Mouse (Mus musculus): Measurements from ENCODE around the gene Zdhhc7. TPM values are rescaled to one million over a fixed set of nuclear protein-coding genes. Genes with fewer than 3 reads are reported as not detected.
A peak's percentile ranks its signal among the peaks of the same experiment; 100 is the strongest.

Gene Zdhhc7
- polyA plus RNA-seq, 1 experiment from 2014 or later = 34.1 TPM

DNA sequence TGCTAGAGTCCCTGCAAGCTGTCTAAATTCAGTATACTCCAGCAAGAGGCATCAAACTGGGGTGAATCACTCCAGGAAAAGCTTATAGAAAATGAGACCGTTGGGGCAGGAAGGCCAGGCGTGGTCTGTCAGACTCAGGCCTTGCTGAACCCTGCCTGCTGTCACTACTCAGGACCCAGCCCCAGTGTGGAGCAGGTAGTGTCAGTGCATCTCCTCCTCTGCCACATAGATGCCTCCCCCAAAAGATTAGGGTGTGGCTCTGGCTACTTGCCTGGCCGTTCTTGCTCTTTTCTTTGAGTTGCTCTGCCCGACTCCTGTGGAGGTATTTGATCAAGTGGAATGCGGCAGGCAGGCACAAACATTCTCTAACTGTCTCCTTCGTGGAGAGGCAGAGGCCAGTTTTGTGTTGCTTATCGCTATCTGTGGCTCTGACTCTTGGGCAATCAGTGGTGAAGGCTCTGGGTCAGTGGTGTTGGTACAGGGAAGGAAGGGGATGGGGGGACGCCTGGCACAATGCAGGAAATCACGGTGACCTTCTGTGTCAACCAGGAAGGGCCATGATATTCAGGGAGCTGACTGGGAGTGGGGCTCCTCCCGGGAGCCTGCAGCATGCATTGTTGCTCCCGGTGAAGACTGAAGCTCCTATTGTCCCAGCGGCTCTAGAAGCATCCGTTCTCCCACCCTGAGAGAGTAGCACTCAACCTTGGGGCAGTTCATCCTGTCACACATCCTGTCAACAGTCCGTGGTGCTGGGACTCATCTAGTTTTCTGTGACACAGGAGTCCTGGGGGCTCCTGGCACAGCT is 25.3 kb upstream of the Zdhhc7 start:
- peak overlapping the region; percentile 36 for H3K27ac ChIP-seq
- peaks cover 5% of the 10 kb centered on the region; the same call in 1 of the 2 replicates for H3K9me3 ChIP-seq
- no peak overlapping the region for H3K4me3 ChIP-seq
- peaks cover 69% of the 10 kb centered on the region for H3K4me1 ChIP-seq (replicated peaks)
- peaks cover 9% of the 10 kb centered on the region for H3K27me3 ChIP-seq (ENCODE audit: insufficient read depth, poor library complexity, severe bottlenecking)
- no peaks in the 10 kb centered on the region for H3K36me3 ChIP-seq
- WGBS = 29% methylated on average over 14 of the region's 14 CpGs
- DNase-seq (ENCODE audit: low spot score) = peak; percentile 20

DNA sequence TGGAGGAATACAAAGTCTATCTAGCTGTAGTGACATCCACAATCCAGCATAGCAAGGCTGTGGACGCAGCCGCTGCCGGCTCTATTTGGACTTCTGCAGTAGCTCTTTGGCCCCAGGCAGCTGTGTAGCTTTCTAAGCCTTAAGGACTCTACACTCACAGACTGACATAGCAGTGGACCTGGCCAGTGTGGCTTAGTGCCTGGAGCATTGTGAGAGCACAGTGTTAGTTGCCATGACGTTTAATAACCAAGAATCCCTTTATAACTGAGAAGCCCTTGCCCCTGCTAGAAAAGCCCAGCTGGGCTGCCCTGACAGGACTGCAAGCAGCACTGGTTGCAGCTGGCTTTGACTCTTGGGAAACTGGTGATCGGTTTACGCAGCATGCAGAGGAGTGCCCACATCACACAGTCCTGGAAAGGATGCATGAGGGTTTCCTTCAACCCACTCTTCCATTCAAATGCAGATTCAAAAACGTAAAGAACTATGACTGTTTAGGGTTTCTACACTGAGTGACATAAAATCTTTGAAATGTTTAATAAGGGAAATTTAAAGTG is 23.6 kb upstream of the Zdhhc7 start:
- H3K4me1 ChIP-seq (replicated peaks) = peaks cover 59% of the 10 kb centered on the region
- no peaks in the 10 kb centered on the region for H3K36me3 ChIP-seq
- H3K4me3 ChIP-seq = no peak overlapping the region
- DNase-seq (ENCODE audit: low spot score) = peak; percentile 20
- peak overlapping the region; percentile 30; the same call in 1 of the 2 replicates for H3K27ac ChIP-seq
- H3K27me3 ChIP-seq (ENCODE audit: insufficient read depth, poor library complexity, severe bottlenecking) = peaks cover 9% of the 10 kb centered on the region
- peaks cover 5% of the 10 kb centered on the region; the same call in 1 of the 2 replicates for H3K9me3 ChIP-seq
- WGBS = 59% methylated on average over 7 of the region's 7 CpGs

DNA sequence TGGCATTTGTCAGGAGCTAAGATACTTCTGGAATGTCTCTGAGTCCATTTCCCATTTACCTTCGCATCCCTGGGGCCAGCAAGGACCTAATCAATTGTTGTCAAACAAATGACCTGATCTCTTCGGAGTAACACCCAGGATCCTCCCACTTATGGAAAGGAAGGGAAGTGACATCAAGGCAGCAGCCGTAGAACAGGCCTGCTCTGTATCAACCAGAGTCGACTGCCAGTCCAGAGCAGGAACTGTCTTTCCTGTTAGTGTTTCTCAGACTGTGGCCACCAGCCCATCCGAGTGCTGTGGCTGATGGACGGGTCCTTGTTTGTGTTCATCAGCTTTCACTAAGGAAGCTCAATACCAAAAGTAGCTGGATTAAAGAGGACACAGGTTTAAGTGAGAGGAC is 23.0 kb upstream of the Zdhhc7 start:
- Histone ChIP-seq H3K9me3 (peaks cover 5% of the 10 kb centered on the region; the same call in 1 of the 2 replicates), H3K27me3 (ENCODE audit: insufficient read depth, poor library complexity, severe bottlenecking) (peaks cover 14% of the 10 kb centered on the region), H3K36me3 (no peaks in the 10 kb centered on the region), H3K4me3 (no peak overlapping the region), H3K27ac (0 out of 2 replicates have a peak overlapping the region, but pooled peaks have one; percentile 30), H3K4me1 (replicated peaks) (peaks cover 57% of the 10 kb centered on the region)
- 62% methylated on average over 6 of the region's 6 CpGs for WGBS
- DNase-seq (ENCODE audit: low spot score) = no peak

DNA sequence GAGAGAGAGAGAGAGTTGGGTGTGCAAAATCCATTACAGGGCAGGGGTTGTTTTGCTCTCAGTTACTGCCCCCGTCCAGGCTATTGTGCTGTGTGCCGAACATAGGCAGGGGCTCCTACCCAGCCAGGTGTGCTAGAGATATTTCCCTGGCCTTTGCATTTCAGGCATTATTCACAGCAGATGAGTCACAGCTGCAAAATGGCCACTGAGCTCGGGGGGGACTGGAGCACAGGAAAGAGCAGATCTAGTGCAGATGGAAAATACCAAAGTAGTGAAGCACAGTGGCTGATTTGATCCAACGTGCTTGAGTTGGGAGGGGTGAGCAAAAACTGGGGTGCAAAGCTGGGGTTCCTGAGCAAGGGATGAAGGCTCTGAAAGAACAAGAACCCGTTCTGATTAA is 19.7 kb upstream of the Zdhhc7 start:
- WGBS = 72% methylated on average over 5 of the region's 5 CpGs
- no peaks in the 10 kb centered on the region for H3K9me3 ChIP-seq
- H3K27me3 ChIP-seq (ENCODE audit: insufficient read depth, poor library complexity, severe bottlenecking) = peaks cover 32% of the 10 kb centered on the region
- no peak overlapping the region for H3K27ac ChIP-seq
- DNase-seq (ENCODE audit: low spot score) = no peak
- no peaks in the 10 kb centered on the region for H3K36me3 ChIP-seq
- H3K4me3 ChIP-seq = no peak overlapping the region
- H3K4me1 ChIP-seq (replicated peaks) = peaks cover 32% of the 10 kb centered on the region

DNA sequence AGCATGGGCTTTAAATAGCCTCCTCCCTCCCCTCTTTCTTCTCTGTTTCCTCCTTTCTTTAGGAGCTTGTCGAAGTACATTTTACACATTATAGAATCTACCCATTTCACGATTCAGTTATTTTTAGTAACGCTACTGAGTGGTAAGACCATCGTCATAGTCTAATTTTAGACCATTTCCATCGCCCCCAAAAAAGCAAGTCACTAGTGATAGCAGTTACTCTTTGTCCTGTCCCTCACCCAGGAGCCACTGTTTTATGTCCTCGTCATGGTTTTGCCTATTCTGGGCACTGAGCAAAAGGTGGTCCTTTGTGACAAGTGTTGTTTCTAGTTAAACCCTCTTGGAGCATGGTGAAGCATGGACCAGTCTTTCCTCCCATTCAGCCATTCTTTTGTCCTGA is 18.6 kb upstream of the Zdhhc7 start:
- H3K27ac ChIP-seq = peak overlapping the region; percentile 56; the same call in 1 of the 2 replicates
- no peaks in the 10 kb centered on the region for H3K9me3 ChIP-seq
- H3K27me3 ChIP-seq (ENCODE audit: insufficient read depth, poor library complexity, severe bottlenecking) = peaks cover 42% of the 10 kb centered on the region
- H3K36me3 ChIP-seq = no peaks in the 10 kb centered on the region
- DNase-seq (ENCODE audit: low spot score) = no peak
- 85% methylated on average over 6 of the region's 6 CpGs for WGBS
- H3K4me3 ChIP-seq = no peak overlapping the region
- H3K4me1 ChIP-seq (replicated peaks) = peaks cover 22% of the 10 kb centered on the region

DNA sequence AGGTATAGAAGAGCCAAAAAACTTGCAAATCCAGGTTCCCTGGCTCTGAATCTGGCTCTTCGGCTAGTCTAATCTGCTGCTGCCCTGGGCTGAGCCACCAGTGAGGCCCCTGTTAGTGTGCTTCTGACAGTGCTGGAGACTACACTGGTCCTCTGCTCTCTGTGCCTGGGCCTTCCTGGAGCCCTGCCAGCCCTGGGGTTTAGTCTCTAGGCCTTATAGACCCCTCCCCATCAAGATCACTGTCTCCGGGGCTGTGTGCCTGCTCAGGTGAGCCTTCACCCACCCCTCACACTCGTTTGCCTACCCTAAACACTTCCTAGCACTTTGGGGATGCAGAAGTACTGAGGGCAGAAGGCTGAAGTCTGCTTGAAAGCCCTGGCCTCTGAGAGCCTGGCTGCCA is 18.1 kb upstream of the Zdhhc7 start:
- 78% methylated on average over 3 of the region's 3 CpGs for WGBS
- H3K27ac ChIP-seq = peak overlapping the region; percentile 56; the same call in 1 of the 2 replicates

DNA sequence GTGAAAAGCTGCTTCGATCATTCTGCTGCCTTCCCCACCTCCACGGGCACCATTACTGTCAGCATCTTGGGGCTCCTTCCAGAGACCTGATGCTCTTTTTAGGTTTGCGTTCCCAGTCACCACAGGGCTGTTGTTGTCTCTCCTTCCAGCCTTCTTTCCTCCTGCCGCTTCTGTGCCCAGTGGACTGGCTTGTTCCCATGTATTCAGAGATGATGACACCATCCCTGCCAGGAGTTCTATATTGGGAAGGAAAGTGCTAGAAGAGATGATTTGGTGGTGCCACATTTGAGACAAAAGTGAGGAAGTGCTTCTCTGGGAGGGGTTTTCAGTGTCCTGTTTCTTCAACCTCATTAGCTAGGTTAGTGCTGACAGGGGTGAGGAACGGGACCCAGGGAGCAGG is 17.6 kb upstream of the Zdhhc7 start:
- Histone ChIP-seq H3K36me3 (no peaks in the 10 kb centered on the region), H3K27me3 (ENCODE audit: insufficient read depth, poor library complexity, severe bottlenecking) (peaks cover 50% of the 10 kb centered on the region), H3K9me3 (no peaks in the 10 kb centered on the region), H3K27ac (no peak overlapping the region), H3K4me3 (no peak overlapping the region), H3K4me1 (replicated peaks) (peaks cover 22% of the 10 kb centered on the region)
- WGBS = 81% methylated on average over 5 of the region's 5 CpGs
- DNase-seq (ENCODE audit: low spot score) = no peak

More for the DNA sequence above, 18.1 kb upstream of the Zdhhc7 start:
- no peaks in the 10 kb centered on the region for H3K9me3 ChIP-seq
- peaks cover 22% of the 10 kb centered on the region for H3K4me1 ChIP-seq (replicated peaks)
- no peaks in the 10 kb centered on the region for H3K36me3 ChIP-seq
- H3K4me3 ChIP-seq = no peak overlapping the region
- DNase-seq (ENCODE audit: low spot score) = no peak
- H3K27me3 ChIP-seq (ENCODE audit: insufficient read depth, poor library complexity, severe bottlenecking) = peaks cover 47% of the 10 kb centered on the region

DNA sequence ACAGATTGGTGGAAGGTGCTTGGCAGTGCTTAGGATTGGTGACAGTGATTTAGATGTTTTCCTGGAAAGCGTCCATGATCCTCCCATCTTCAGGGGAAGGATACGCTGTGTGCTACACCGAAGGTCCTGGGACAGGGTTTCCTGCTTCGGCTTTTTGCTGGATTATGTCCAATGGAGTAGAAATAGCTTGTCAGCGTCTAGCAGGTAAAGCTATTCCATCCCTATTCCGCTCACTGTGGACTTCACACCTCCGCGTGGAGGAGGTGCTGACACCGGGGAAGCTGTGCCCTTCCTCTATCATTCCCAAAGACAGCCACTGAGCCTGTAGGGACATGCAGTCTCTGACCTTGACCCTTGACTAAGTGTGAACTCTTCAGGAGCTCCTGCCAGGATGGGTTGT is 16.9 kb upstream of the Zdhhc7 start:
- no peaks in the 10 kb centered on the region for H3K9me3 ChIP-seq
- H3K27me3 ChIP-seq (ENCODE audit: insufficient read depth, poor library complexity, severe bottlenecking) = peaks cover 50% of the 10 kb centered on the region
- peaks cover 23% of the 10 kb centered on the region for H3K4me1 ChIP-seq (replicated peaks)
- H3K36me3 ChIP-seq = no peaks in the 10 kb centered on the region
- no peak overlapping the region for H3K4me3 ChIP-seq
- no peak for DNase-seq (ENCODE audit: low spot score)
- 88% methylated on average over 9 of the region's 9 CpGs for WGBS
- no peak overlapping the region for H3K27ac ChIP-seq

DNA sequence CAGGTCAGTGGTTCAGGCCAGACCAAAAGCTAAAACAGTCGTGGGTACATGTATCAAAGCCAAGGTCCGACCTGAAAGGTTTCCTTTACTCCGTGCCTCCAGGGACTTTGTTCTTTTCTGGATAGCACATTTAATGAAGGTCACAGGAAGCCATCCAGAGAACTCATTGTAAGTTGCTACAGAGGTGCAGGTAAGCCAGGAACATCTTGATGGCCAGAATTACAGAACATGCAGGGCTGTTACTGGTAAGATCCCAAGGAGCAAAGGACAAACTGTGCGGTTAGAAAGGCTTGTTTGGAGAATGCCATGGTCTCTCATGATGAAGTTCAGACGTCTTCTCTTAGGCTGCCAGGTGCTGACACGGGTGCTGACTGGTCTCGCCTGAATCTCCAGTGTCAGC is 15.3 kb upstream of the Zdhhc7 start:
- H3K4me1 ChIP-seq (replicated peaks) = peaks cover 29% of the 10 kb centered on the region
- no peaks in the 10 kb centered on the region for H3K36me3 ChIP-seq
- no peak for DNase-seq (ENCODE audit: low spot score)
- no peaks in the 10 kb centered on the region for H3K9me3 ChIP-seq
- H3K27me3 ChIP-seq (ENCODE audit: insufficient read depth, poor library complexity, severe bottlenecking) = peaks cover 50% of the 10 kb centered on the region
- H3K27ac ChIP-seq = no peak overlapping the region
- 83% methylated on average over 7 of the region's 7 CpGs for WGBS
- no peak overlapping the region for H3K4me3 ChIP-seq

DNA sequence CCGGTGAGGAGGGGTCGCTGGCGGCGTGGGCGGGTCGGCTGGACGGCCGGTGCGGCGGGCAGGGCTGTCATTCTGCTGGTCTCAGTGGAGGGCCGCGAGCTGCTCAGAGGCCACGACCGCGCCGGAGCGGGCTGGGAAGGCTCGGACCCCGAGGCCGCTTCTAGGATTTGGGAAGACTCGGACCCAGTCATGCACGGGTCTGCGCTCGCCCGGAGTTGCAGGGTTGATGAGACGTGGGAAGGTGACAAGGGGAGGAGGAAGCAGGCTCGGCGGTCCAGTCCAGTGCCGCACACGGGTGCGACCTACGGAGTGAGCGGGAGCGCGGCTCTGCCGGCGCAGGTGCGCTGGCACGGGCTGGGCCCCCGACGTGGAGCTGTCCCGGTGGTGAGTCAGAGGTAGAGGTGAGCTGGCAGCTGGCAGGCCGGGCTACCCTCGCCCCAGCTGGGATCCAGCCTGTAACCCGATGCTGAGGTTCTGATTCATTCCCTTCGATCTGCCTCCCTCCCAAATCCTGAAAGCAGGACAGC is 13.1 kb upstream of the Zdhhc7 start:
- Histone ChIP-seq H3K4me3 (peak overlapping the region; percentile 72), H3K27me3 (ENCODE audit: insufficient read depth, poor library complexity, severe bottlenecking) (peaks cover 52% of the 10 kb centered on the region), H3K9me3 (no peaks in the 10 kb centered on the region), H3K36me3 (no peaks in the 10 kb centered on the region), H3K4me1 (replicated peaks) (peaks cover 25% of the 10 kb centered on the region), H3K27ac (peak overlapping the region; percentile 91)
- DNase-seq (ENCODE audit: low spot score) = no peak
- 2% methylated on average over 46 of the region's 46 CpGs for WGBS

DNA sequence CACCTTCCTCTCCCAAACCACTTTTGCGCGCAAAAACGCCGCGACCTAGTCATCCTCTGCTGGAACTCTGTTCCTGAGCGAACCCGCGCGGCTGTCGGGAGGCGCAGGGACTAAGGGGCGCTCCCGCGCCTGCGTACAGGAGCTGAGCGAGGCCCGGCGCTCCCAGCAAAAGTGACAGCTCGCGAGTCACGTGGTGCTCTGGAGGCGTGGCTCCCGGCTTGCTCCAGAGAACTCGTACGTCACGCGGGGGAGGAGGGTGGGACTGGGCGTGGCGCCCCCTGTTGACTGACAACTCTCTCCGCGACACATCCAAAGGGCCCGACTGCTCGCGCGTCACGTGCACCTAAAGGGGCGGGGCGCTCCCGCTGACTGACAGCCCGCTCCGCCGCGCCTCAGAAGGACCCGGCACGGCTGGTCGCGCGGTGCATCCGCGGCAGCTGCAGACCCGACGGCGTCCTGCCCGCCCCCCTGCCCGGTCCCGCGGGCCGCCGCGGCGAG is 12.5 kb upstream of the Zdhhc7 start, which contains the start of gene 6430548M08Rik:
Gene 6430548M08Rik, plus strand, starts transcription at position 395 of the 498 bp plus-strand sequence.
- H3K27me3 ChIP-seq (ENCODE audit: insufficient read depth, poor library complexity, severe bottlenecking) = peaks cover 50% of the 10 kb centered on the region
- H3K27ac ChIP-seq = peak within 1 kb of the TSS; percentile 91
- H3K36me3 ChIP-seq = no peaks in the 10 kb centered on the region
- no peaks in the 10 kb centered on the region for H3K9me3 ChIP-seq
- H3K4me3 ChIP-seq = peak within 1 kb of the TSS; percentile 72
- under 1% methylated on average over 61 of the region's 61 CpGs for WGBS
- H3K4me1 ChIP-seq (replicated peaks) = peaks cover 25% of the 10 kb centered on the region
- DNase-seq (ENCODE audit: low spot score) = peak; percentile 100

DNA sequence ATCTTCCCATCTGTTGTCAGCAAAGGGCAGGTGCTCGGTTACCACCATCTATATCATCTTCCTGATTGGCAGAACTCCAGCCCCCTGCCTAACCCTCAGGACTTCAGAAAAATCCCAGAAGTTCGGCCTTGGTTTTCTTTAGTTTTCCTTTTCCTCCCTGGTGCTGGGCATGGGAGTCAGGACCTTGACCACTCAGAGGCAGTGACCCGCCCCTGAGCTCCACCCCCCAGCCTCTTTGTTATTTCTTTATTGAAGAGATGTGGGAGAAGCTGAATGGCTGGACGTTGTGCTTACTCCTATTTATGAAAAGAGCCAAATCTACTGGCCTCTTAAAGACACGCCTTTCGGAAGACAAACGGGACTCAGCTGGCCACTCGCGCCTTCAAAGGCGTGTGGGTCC is 12.0 kb upstream of the Zdhhc7 start:
- H3K27me3 ChIP-seq (ENCODE audit: insufficient read depth, poor library complexity, severe bottlenecking) = peaks cover 47% of the 10 kb centered on the region
- no peaks in the 10 kb centered on the region for H3K9me3 ChIP-seq
- peak overlapping the region; percentile 91 for H3K27ac ChIP-seq
- no peaks in the 10 kb centered on the region for H3K36me3 ChIP-seq
- peaks cover 25% of the 10 kb centered on the region for H3K4me1 ChIP-seq (replicated peaks)
- 5% methylated on average over 10 of the region's 10 CpGs for WGBS
- peak overlapping the region; percentile 72 for H3K4me3 ChIP-seq
- no peak for DNase-seq (ENCODE audit: low spot score)

DNA sequence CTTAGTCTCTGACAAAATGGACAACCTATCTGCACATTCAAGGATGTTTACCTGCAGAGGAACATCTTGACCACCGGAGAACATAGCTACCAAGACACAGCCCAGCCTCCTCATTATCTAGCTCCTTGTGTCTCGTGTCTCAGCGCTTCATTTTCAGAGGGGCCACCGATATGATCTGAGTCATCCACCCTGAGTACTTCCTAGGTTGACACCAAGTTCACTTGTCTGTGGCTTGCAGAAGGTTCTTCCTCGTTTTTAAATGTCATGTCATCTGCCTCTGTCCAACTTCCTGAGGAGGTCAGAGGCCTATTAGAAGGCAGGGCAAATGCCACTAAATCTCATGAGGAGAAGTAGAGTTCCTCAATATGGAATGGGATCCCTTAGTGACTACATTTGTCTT is 11.3 kb upstream of the Zdhhc7 start:
- Histone ChIP-seq H3K27ac (no peak overlapping the region), H3K4me1 (replicated peaks) (peaks cover 25% of the 10 kb centered on the region), H3K36me3 (no peaks in the 10 kb centered on the region), H3K27me3 (ENCODE audit: insufficient read depth, poor library complexity, severe bottlenecking) (peaks cover 40% of the 10 kb centered on the region), H3K4me3 (peak overlapping the region; percentile 72; the same call in 1 of the 2 replicates), H3K9me3 (no peaks in the 10 kb centered on the region)
- DNase-seq (ENCODE audit: low spot score) = no peak
- WGBS = 83% methylated on average over 5 of the region's 5 CpGs

Measured in hindbrain, embryonic 10.5 days (tissue).